Mouse (Mus musculus) cerebral cortex, adult 2 months (tissue): ENCODE data around the gene Polrmt.

Experiments used
- WGBS: fragments of 180-500 bp; shearing (Covaris S2); methylation state at CpG from one replicate; pipeline ENCODE4 v1.1.7; 2018; 5-methylcytosine and 5-hydroxymethylcytosine counted together

Polrmt gene

GRCm38 (mm10) chr10:79774486-79775279, 28.3 kb upstream of the Polrmt start:
- 47% methylated on average over 5 of the region's 5 CpGs for WGBS

GRCm38 (mm10) chr10:79773208-79773607, 26.8 kb upstream of the Polrmt start:
- 92% methylated on average over 2 of the region's 2 CpGs for WGBS

- 88% methylated on average over 3 of the region's 3 CpGs for WGBS
Measured at GRCm38 (mm10) chr10:79772320-79772719, 25.9 kb upstream of the Polrmt start.

- WGBS, result 88% methylated on average over 4 of the region's 4 CpGs
Measured at GRCm38 (mm10) chr10:79769329-79769728, 22.9 kb upstream of the Polrmt start.

- WGBS, result 0% methylated on average over 5 of the region's 5 CpGs
Measured at GRCm38 (mm10) chr10:79768400-79768799, 22.0 kb upstream of the Polrmt start.

- 4% methylated on average over 40 of the region's 40 CpGs for WGBS
Measured at GRCm38 (mm10) chr10:79767372-79768244, 21.2 kb upstream of the Polrmt start.

- WGBS, result under 1% methylated on average over 97 of the region's 101 CpGs
Measured at GRCm38 (mm10) chr10:79766508-79767325, 20.3 kb upstream of the Polrmt start, which contains the start of gene Rnf126. Gene Rnf126 (minus strand): TSS chr10:79766952.

GRCm38 (mm10) chr10:79766001-79766507, 19.7 kb upstream of the Polrmt start:
- WGBS, result 5% methylated on average over 16 of the region's 16 CpGs

GRCm38 (mm10) chr10:79765228-79765745, 18.9 kb upstream of the Polrmt start:
- WGBS, result 67% methylated on average over 2 of the region's 2 CpGs

GRCm38 (mm10) chr10:79764234-79764633, 17.9 kb upstream of the Polrmt start:
- 40% methylated on average over 7 of the region's 7 CpGs for WGBS

GRCm38 (mm10) chr10:79762875-79763274, 16.5 kb upstream of the Polrmt start:
- 85% methylated on average over 3 of the region's 3 CpGs for WGBS

GRCm38 (mm10) chr10:79760603-79761143, 14.3 kb upstream of the Polrmt start:
- WGBS, result 92% methylated on average over 11 of the region's 11 CpGs

- 78% methylated on average over 1 of the region's 1 CpGs for WGBS
Measured at GRCm38 (mm10) chr10:79759675-79760074, 13.3 kb upstream of the Polrmt start.

GRCm38 (mm10) chr10:79756660-79757059, 10.3 kb upstream of the Polrmt start:
- WGBS, result 91% methylated on average over 24 of the region's 24 CpGs

- 87% methylated on average over 3 of the region's 3 CpGs for WGBS
Measured at GRCm38 (mm10) chr10:79755854-79756253, 9.5 kb upstream of the Polrmt start.

GRCm38 (mm10) chr10:79754856-79755516, 8.6 kb upstream of the Polrmt start, which contains the start of gene Fgf22:
Gene Fgf22 (plus strand): TSS chr10:79755076.
- WGBS, result 3% methylated on average over 36 of the region's 36 CpGs

GRCm38 (mm10) chr10:79748496-79748895, 2.1 kb upstream of the Polrmt start:
- WGBS, result 86% methylated on average over 6 of the region's 6 CpGs

- WGBS, result 22% methylated on average over 6 of the region's 6 CpGs
Measured at GRCm38 (mm10) chr10:79746774-79747151, 382 bp upstream of the Polrmt start.

GRCm38 (mm10) chr10:79745411-79745810, 970 bp downstream of the Polrmt start:
- WGBS, result 90% methylated on average over 3 of the region's 3 CpGs

GRCm38 (mm10) chr10:79743650-79744365, 2.6 kb downstream of the Polrmt start:
- WGBS, result 94% methylated on average over 15 of the region's 15 CpGs
